Mouse (Mus musculus): ENCODE data around the gene Oprm1. TPM values are rescaled to one million over a fixed set of nuclear protein-coding genes. Genes with fewer than 3 reads are reported as not detected.

Gene Oprm1
- polyA plus RNA-seq, 1 experiment from 2014 or later, result 3.4 TPM

GRCm38 (mm10) chr10:7010543-7010942 lies 252.2 kb downstream of the Oprm1 start:
- 87% methylated on average over 8 of the region's 8 CpGs for WGBS
- no peaks in the 10 kb centered on the region for H3K27me3 ChIP-seq (replicated peaks)
- H3K9ac ChIP-seq (replicated peaks), result no peak overlapping the region
- no peaks in the 10 kb centered on the region for H3K9me3 ChIP-seq (replicated peaks)
- H3K27ac ChIP-seq (replicated peaks), result no peak overlapping the region
- no peaks in the 10 kb centered on the region for H3K36me3 ChIP-seq
- no peak for ATAC-seq (ENCODE audit: low FRiP score)
- no peak overlapping the region for H3K4me3 ChIP-seq (replicated peaks)
- H3K4me2 ChIP-seq, result no peak overlapping the region
- no peaks in the 10 kb centered on the region for H3K4me1 ChIP-seq

- ATAC-seq (ENCODE audit: low FRiP score), result no peak
- H3K4me3 ChIP-seq (replicated peaks), result no peak overlapping the region
- no peaks in the 10 kb centered on the region for H3K9me3 ChIP-seq (replicated peaks)
- no peaks in the 10 kb centered on the region for H3K27me3 ChIP-seq (replicated peaks)
- no peak overlapping the region for H3K27ac ChIP-seq (replicated peaks)
- no peaks in the 10 kb centered on the region for H3K4me1 ChIP-seq
- no peaks in the 10 kb centered on the region for H3K36me3 ChIP-seq
- H3K4me2 ChIP-seq, result no peak overlapping the region
- 58% methylated on average over 1 of the region's 1 CpGs for WGBS
- H3K9ac ChIP-seq (replicated peaks), result no peak overlapping the region
These were observed 256.9 kb downstream of the Oprm1 start for GRCm38 (mm10) chr10:7015199-7015598.

GRCm38 (mm10) chr10:7019781-7020386 lies 261.6 kb downstream of the Oprm1 start:
- no peak overlapping the region for H3K4me3 ChIP-seq (replicated peaks)
- no peak overlapping the region for H3K9ac ChIP-seq (replicated peaks)
- H3K4me2 ChIP-seq, result no peak overlapping the region
- H3K9me3 ChIP-seq (replicated peaks), result no peaks in the 10 kb centered on the region
- no peaks in the 10 kb centered on the region for H3K4me1 ChIP-seq
- no peak overlapping the region for H3K27ac ChIP-seq (replicated peaks)
- H3K36me3 ChIP-seq, result no peaks in the 10 kb centered on the region
- ATAC-seq (ENCODE audit: low FRiP score), result no peak
- H3K27me3 ChIP-seq (replicated peaks), result no peaks in the 10 kb centered on the region
- 76% methylated on average over 7 of the region's 7 CpGs for whole genome bisulfite sequencing

GRCm38 (mm10) chr10:7020551-7020950 lies 262.2 kb downstream of the Oprm1 start:
- H3K27ac ChIP-seq (replicated peaks), result no peak overlapping the region
- 94% methylated on average over 9 of the region's 9 CpGs for WGBS
- no peaks in the 10 kb centered on the region for H3K36me3 ChIP-seq
- no peak overlapping the region for H3K4me3 ChIP-seq (replicated peaks)
- no peaks in the 10 kb centered on the region for H3K27me3 ChIP-seq (replicated peaks)
- no peaks in the 10 kb centered on the region for H3K9me3 ChIP-seq (replicated peaks)
- H3K4me2 ChIP-seq, result no peak overlapping the region
- no peak overlapping the region for H3K9ac ChIP-seq (replicated peaks)
- no peak for ATAC-seq (ENCODE audit: low FRiP score)
- H3K4me1 ChIP-seq, result no peaks in the 10 kb centered on the region

- no peak for ATAC-seq (ENCODE audit: low FRiP score)
- Histone ChIP-seq H3K27ac (replicated peaks) (no peak overlapping the region), H3K9ac (replicated peaks) (no peak overlapping the region), H3K9me3 (replicated peaks) (no peaks in the 10 kb centered on the region), H3K27me3 (replicated peaks) (no peaks in the 10 kb centered on the region), H3K4me2 (no peak overlapping the region), H3K4me3 (replicated peaks) (no peak overlapping the region), H3K4me1 (no peaks in the 10 kb centered on the region), H3K36me3 (no peaks in the 10 kb centered on the region)
- 80% methylated on average over 1 of the region's 1 CpGs for WGBS
These were observed 266.7 kb downstream of the Oprm1 start for GRCm38 (mm10) chr10:7025028-7025427.

- Histone ChIP-seq H3K4me2 (no peak overlapping the region), H3K9ac (replicated peaks) (no peak overlapping the region), H3K27me3 (replicated peaks) (no peaks in the 10 kb centered on the region), H3K36me3 (no peaks in the 10 kb centered on the region), H3K4me3 (replicated peaks) (no peak overlapping the region), H3K27ac (replicated peaks) (no peak overlapping the region), H3K9me3 (replicated peaks) (no peaks in the 10 kb centered on the region), H3K4me1 (no peaks in the 10 kb centered on the region)
- WGBS, result 90% methylated on average over 2 of the region's 2 CpGs
- no peak for ATAC-seq (ENCODE audit: low FRiP score)
These were observed 275.2 kb downstream of the Oprm1 start for GRCm38 (mm10) chr10:7033459-7033858.

- H3K4me2 ChIP-seq, result peak overlapping the region; percentile 25
- H3K4me1 ChIP-seq, result no peaks in the 10 kb centered on the region
- no peaks in the 10 kb centered on the region for H3K9me3 ChIP-seq (replicated peaks)
- H3K4me3 ChIP-seq (replicated peaks), result no peak overlapping the region
- H3K27me3 ChIP-seq (replicated peaks), result no peaks in the 10 kb centered on the region
- H3K36me3 ChIP-seq, result no peaks in the 10 kb centered on the region
- H3K27ac ChIP-seq (replicated peaks), result no peak overlapping the region
- peak; percentile 85 for ATAC-seq (ENCODE audit: low FRiP score)
- H3K9ac ChIP-seq (replicated peaks), result no peak overlapping the region
- WGBS, result 57% methylated on average over 12 of the region's 12 CpGs
These were observed 277.2 kb downstream of the Oprm1 start for GRCm38 (mm10) chr10:7035547-7035946.

GRCm38 (mm10) chr10:7037194-7037593 lies 278.9 kb downstream of the Oprm1 start:
- Histone ChIP-seq H3K4me2 (no peak overlapping the region), H3K4me3 (replicated peaks) (no peak overlapping the region), H3K27me3 (replicated peaks) (no peaks in the 10 kb centered on the region), H3K4me1 (no peaks in the 10 kb centered on the region), H3K27ac (replicated peaks) (no peak overlapping the region), H3K9me3 (replicated peaks) (no peaks in the 10 kb centered on the region), H3K36me3 (no peaks in the 10 kb centered on the region), H3K9ac (replicated peaks) (no peak overlapping the region)
- no peak for ATAC-seq (ENCODE audit: low FRiP score)
- WGBS, result 90% methylated on average over 5 of the region's 5 CpGs

- no peak for ATAC-seq (ENCODE audit: low FRiP score)
- Histone ChIP-seq H3K9me3 (replicated peaks) (no peaks in the 10 kb centered on the region), H3K4me3 (replicated peaks) (no peak overlapping the region), H3K4me2 (no peak overlapping the region), H3K4me1 (no peaks in the 10 kb centered on the region), H3K27me3 (replicated peaks) (no peaks in the 10 kb centered on the region), H3K9ac (replicated peaks) (no peak overlapping the region), H3K36me3 (no peaks in the 10 kb centered on the region), H3K27ac (replicated peaks) (no peak overlapping the region)
These were observed 282.7 kb downstream of the Oprm1 start for GRCm38 (mm10) chr10:7041032-7041431.

- Histone ChIP-seq H3K27me3 (replicated peaks) (no peaks in the 10 kb centered on the region), H3K4me3 (replicated peaks) (no peak overlapping the region), H3K4me2 (no peak overlapping the region), H3K27ac (replicated peaks) (no peak overlapping the region), H3K36me3 (no peaks in the 10 kb centered on the region), H3K4me1 (0 out of 2 replicates have a peak, but pooled peaks cover 4% of the 10 kb centered on the region), H3K9ac (replicated peaks) (no peak overlapping the region), H3K9me3 (replicated peaks) (no peaks in the 10 kb centered on the region)
- 78% methylated on average over 5 of the region's 5 CpGs for WGBS
- no peak for ATAC-seq (ENCODE audit: low FRiP score)
These were observed 285.6 kb downstream of the Oprm1 start for GRCm38 (mm10) chr10:7043896-7044295.

- 39% methylated on average over 10 of the region's 10 CpGs for WGBS
- H3K4me2 ChIP-seq, result 0 out of 2 replicates have a peak overlapping the region, but pooled peaks have one; percentile 11
These were observed 289.1 kb downstream of the Oprm1 start for GRCm38 (mm10) chr10:7047288-7047918.

GRCm38 (mm10) chr10:7047919-7048291 lies 289.6 kb downstream of the Oprm1 start:
- WGBS, result 78% methylated on average over 2 of the region's 2 CpGs
- no peak for ATAC-seq (ENCODE audit: low FRiP score)

More at GRCm38 (mm10) chr10:7047288-7047918, 289.1 kb downstream of the Oprm1 start:
- H3K36me3 ChIP-seq, result no peaks in the 10 kb centered on the region
- H3K27ac ChIP-seq (replicated peaks), result no peak overlapping the region
- no peak; the same call in 1 of the 2 replicates for ATAC-seq (ENCODE audit: low FRiP score)
- H3K4me3 ChIP-seq (replicated peaks), result no peak overlapping the region
- H3K27me3 ChIP-seq (replicated peaks), result no peaks in the 10 kb centered on the region
- no peaks in the 10 kb centered on the region for H3K9me3 ChIP-seq (replicated peaks)
- peaks cover 7% of the 10 kb centered on the region for H3K4me1 ChIP-seq
- H3K9ac ChIP-seq (replicated peaks), result no peak overlapping the region

More at GRCm38 (mm10) chr10:7047919-7048291, 289.6 kb downstream of the Oprm1 start:
- Histone ChIP-seq H3K27me3 (replicated peaks) (no peaks in the 10 kb centered on the region), H3K9ac (replicated peaks) (no peak overlapping the region), H3K4me1 (peaks cover 12% of the 10 kb centered on the region), H3K36me3 (no peaks in the 10 kb centered on the region), H3K4me3 (replicated peaks) (no peak overlapping the region), H3K9me3 (replicated peaks) (no peaks in the 10 kb centered on the region), H3K27ac (replicated peaks) (no peak overlapping the region), H3K4me2 (no peak overlapping the region)

Measured in neural tube, embryonic 15.5 days (tissue).